Mouse (Mus musculus) T-helper 2 cell (primary cell): ENCODE results near the gene Usf1.

Experiments
- in situ Hi-C: fragments of 300-600 bp; cut with MboI, MseI; formaldehyde crosslinking; loops from one replicate; pipeline ENCODE4 v1.15.1; 2025; ENCODE audit warnings: high pct_unique_total_duplicates

Usf1 gene

GRCm38 (mm10) chr1:171418660-171419059 is 7.5 kb downstream of the Usf1 start, which contains the start of gene Tstd1:
Tstd1 (plus strand) TSS chr1:171418872.
- in situ Hi-C loops = no loop called here

- in situ Hi-C loops = no loop called here
Observed at GRCm38 (mm10) chr1:171419291-171419882, 8.3 kb downstream of the Usf1 start.

GRCm38 (mm10) chr1:171419905-171420304 is 8.8 kb downstream of the Usf1 start:
- in situ Hi-C loops = no loop called here

GRCm38 (mm10) chr1:171422504-171423095 is 11.5 kb downstream of the Usf1 start:
- in situ Hi-C loops = no loop called here

- in situ Hi-C loops = no loop called here
Observed at GRCm38 (mm10) chr1:171424638-171425037, 13.5 kb downstream of the Usf1 start.

- in situ Hi-C loops = no loop called here
Observed at GRCm38 (mm10) chr1:171425126-171425525, 14.0 kb downstream of the Usf1 start.

- in situ Hi-C loops = no loop called here
Observed at GRCm38 (mm10) chr1:171432158-171432557, 21.0 kb downstream of the Usf1 start.

- in situ Hi-C loops = no loop called here
Observed at GRCm38 (mm10) chr1:171435288-171435814, 24.2 kb downstream of the Usf1 start.

- in situ Hi-C loops = no loop called here
Observed at GRCm38 (mm10) chr1:171435974-171436373, 24.9 kb downstream of the Usf1 start.

- in situ Hi-C loops = no loop called here
Observed at GRCm38 (mm10) chr1:171437264-171438013, 26.3 kb downstream of the Usf1 start, which contains the start of gene F11r. F11r (plus strand) TSS chr1:171437535.

GRCm38 (mm10) chr1:171438014-171438670 is 27.0 kb downstream of the Usf1 start:
- in situ Hi-C loops = no loop called here

GRCm38 (mm10) chr1:171439072-171439471 is 28.0 kb downstream of the Usf1 start:
- in situ Hi-C loops = no loop called here

- in situ Hi-C loops = no loop called here
Observed at GRCm38 (mm10) chr1:171440025-171440725, 29.1 kb downstream of the Usf1 start.

GRCm38 (mm10) chr1:171441466-171442412 is 30.6 kb downstream of the Usf1 start:
- in situ Hi-C loops = no loop called here

GRCm38 (mm10) chr1:171442413-171442760 is 31.3 kb downstream of the Usf1 start:
- in situ Hi-C loops = no loop called here

- in situ Hi-C loops = no loop called here
Observed at GRCm38 (mm10) chr1:171445050-171445449, 33.9 kb downstream of the Usf1 start.

GRCm38 (mm10) chr1:171446854-171447253 is 35.7 kb downstream of the Usf1 start:
- in situ Hi-C loops = no loop called here

GRCm38 (mm10) chr1:171447692-171448091 is 36.6 kb downstream of the Usf1 start:
- in situ Hi-C loops = no loop called here

GRCm38 (mm10) chr1:171450062-171450461 is 38.9 kb downstream of the Usf1 start:
- in situ Hi-C loops = no loop called here

GRCm38 (mm10) chr1:171451001-171451400 is 39.9 kb downstream of the Usf1 start:
- in situ Hi-C loops = no loop called here
